Mouse (Mus musculus) kidney, postnatal 0 days (tissue): ENCODE measurements around the gene Tyrobp. TPM values are rescaled to one million over a fixed set of nuclear protein-coding genes. Genes with fewer than 3 reads are reported as not detected.
A peak's percentile ranks its signal among the peaks of the same experiment; 100 is the strongest.

Experiments
- ATAC-seq: fragments of 200-750 bp; cut with Nextera tagmentation; replicated peaks from 2 replicates; pipeline ENCODE4 v1.8.0; 2017; ENCODE audit warnings: low read depth, moderate number of reproducible peaks, moderate TSS enrichment, moderate library complexity; ENCODE audit not compliant: low FRiP score
- DNase-seq: peaks from one replicate; pipeline ENCODE4 v3.0.0-alpha.2; 2016; ENCODE audit warnings: low spot score
- H3K27ac ChIP-seq: fragments of 300-500 bp; sonication (generic); 2 replicates; pipeline ENCODE4 v1.5.1; 2014; ENCODE audit warnings: mild to moderate bottlenecking
- H3K27me3 ChIP-seq: fragments of 300-500 bp; sonication (generic); 2 replicates; pipeline ENCODE4 v1.6.1; 2014; ENCODE audit warnings: low read length, mixed read lengths; ENCODE audit not compliant: insufficient read depth
- H3K36me3 ChIP-seq: fragments of 300-500 bp; sonication (generic); 2 replicates; pipeline ENCODE4 v1.6.1; 2014; ENCODE audit warnings: low read length, mixed read lengths; ENCODE audit not compliant: insufficient read depth
- H3K4me1 ChIP-seq: fragments of 300-500 bp; sonication (generic); replicated peaks from 2 replicates; pipeline ENCODE4 v1.6.1; 2014; ENCODE audit warnings: antibody characterized with exemption, low read length, mixed read lengths; ENCODE audit not compliant: insufficient read depth
- H3K4me2 ChIP-seq: fragments of 300-500 bp; sonication (generic); 2 replicates; pipeline ENCODE4 v1.6.1; 2014; ENCODE audit warnings: mild to moderate bottlenecking, low read length, moderate library complexity, mixed read lengths
- H3K4me3 ChIP-seq: fragments of 300-500 bp; sonication (generic); replicated peaks from 2 replicates; pipeline ENCODE4 v1.5.1; 2014; ENCODE audit warnings: low read depth, low read length
- H3K9ac ChIP-seq: fragments of 300-500 bp; sonication (generic); 2 replicates; pipeline ENCODE4 v1.6.1; 2014; ENCODE audit warnings: low read depth, low read length
- H3K9me3 ChIP-seq: fragments of 300-500 bp; sonication (generic); replicated peaks from 2 replicates; pipeline ENCODE4 v1.6.1; 2016; ENCODE audit warnings: low read length, inconsistent platforms, mixed read lengths
- CTCF ChIP-seq: IDR thresholded peaks from 2 replicates; pipeline ENCODE4 v1.5.1; 2016; ENCODE audit warnings: antibody characterized with exemption, low read depth, mild to moderate bottlenecking, moderate library complexity
- WGBS: fragments of 180-500 bp; shearing (Covaris S2); extraction: QIAGEN DNeasy Blood & Tissue Kit; methylation state at CpG from one replicate; pipeline ENCODE4 v1.1.7; 2014; 5-methylcytosine and 5-hydroxymethylcytosine counted together
- polyA plus RNA-seq: library from polyadenylated mRNA; unstranded; fragments of >200 nt; fragmentation: Nextera tagmentation; extraction: Ambion mirVana; gene quantifications from 2 replicates; pipeline ENCODE4 v1.2.1, GENCODE M21; 2015

Tyrobp gene
- polyA plus RNA-seq, 1 experiment from 2014 or later, result 47.3 TPM

DNA sequence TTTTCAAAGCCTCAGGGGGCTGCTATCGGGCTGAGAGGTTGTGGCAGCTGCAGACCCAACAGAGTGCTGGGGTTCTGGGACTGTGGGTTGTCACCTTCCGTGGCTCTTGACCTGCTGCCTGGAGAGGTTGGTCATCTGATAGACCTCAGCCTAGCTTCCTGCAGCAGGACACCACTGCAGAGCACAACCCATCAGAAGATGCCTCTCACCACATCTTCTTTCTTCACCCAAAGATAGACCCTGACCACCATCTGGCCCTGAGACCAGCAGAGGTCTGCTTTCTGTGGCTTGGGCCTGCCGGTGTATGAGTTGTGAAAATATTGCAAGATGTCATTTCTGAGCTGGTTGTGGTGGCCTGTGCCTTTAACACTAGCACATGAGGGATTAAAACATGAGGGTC lies 2.5 kb upstream of the Tyrobp start:
- no peak overlapping the region for H3K4me3 ChIP-seq
- H3K4me1 ChIP-seq, result no peaks in the 10 kb centered on the region
- H3K9ac ChIP-seq, result no peak overlapping the region
- no peaks in the 10 kb centered on the region for H3K36me3 ChIP-seq
- DNase-seq (no peak), ATAC-seq (no peak)
- WGBS, result 56% methylated on average over 3 of the region's 3 CpGs
- no peaks in the 10 kb centered on the region for H3K9me3 ChIP-seq
- no peaks in the 10 kb centered on the region for H3K27me3 ChIP-seq
- no peak overlapping the region for H3K27ac ChIP-seq
- no peak overlapping the region for H3K4me2 ChIP-seq
- TF ChIP-seq CTCF, result no peak

GRCm38 (mm10) chr7:30412735-30413147 lies 819 bp upstream of the Tyrobp start:
- no peak for ATAC-seq

GRCm38 (mm10) chr7:30417856-30418255 lies 4.3 kb downstream of the Tyrobp start:
- Histone ChIP-seq H3K9ac (no peak overlapping the region), H3K27ac (no peak overlapping the region), H3K4me1 (0 out of 2 replicates have a peak, but pooled peaks cover 6% of the 10 kb centered on the region), H3K36me3 (no peaks in the 10 kb centered on the region), H3K4me3 (no peak overlapping the region), H3K4me2 (no peak overlapping the region), H3K9me3 (no peaks in the 10 kb centered on the region; the same call in 1 of the 2 replicates), H3K27me3 (no peaks in the 10 kb centered on the region)
- WGBS, result 76% methylated on average over 9 of the region's 9 CpGs
- no peak for TF ChIP-seq CTCF
- ATAC-seq, result no peak
- no peak for DNase-seq

More at GRCm38 (mm10) chr7:30412735-30413147, 819 bp upstream of the Tyrobp start:
- Histone ChIP-seq H3K27ac (no peak overlapping the region), H3K4me3 (no peak overlapping the region), H3K9me3 (no peaks in the 10 kb centered on the region), H3K27me3 (no peaks in the 10 kb centered on the region), H3K4me2 (no peak overlapping the region), H3K4me1 (no peaks in the 10 kb centered on the region), H3K9ac (no peak overlapping the region), H3K36me3 (no peaks in the 10 kb centered on the region)
- WGBS, result 53% methylated on average over 4 of the region's 4 CpGs
- TF ChIP-seq CTCF, result no peak
- DNase-seq, result no peak

DNA sequence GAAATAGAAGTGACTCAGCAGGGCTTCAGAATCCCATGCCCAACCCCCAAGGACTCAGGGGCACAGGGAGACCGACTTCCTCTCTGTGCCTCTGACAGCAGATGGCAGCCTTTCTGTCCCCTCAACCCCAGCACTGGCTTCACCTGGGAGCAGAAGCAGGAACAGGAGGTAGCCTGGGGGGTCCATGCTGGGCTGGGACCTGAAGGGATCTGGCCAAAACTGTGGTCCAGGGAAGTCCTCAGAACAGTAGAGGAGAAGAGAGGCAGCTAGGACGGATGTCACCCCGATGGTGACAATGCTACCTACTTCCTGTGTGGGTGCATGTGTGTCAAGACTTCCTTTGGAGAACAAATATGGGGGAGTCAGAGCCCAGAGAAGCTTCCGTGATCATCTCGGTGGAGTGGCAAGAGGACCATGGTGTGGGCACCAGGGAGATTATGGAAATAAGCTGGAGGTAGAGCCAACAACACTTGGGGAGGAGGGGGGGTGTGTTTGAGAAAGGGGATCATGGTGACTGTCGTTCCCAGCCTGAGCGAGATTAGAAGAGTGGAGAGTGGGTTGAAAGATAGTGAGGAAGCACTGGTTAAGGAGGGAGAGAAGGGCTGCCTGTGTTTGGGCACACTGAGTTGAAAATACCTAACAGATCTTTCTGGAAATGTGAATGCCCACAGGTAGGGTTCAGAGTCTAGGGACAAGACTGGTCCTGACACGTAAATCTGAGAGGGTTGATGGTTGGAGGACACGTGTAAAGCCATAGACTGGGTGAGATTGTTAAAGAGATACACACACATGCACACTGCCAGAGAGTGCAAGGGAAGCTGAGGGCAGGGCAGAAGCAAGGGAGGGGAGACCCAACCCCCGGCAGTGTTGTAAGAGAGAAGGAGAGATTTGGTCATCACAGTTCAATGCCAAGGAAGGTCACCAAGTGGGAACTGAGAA lies 6.3 kb downstream of the Tyrobp start, which contains the start of gene Hcst:
Hcst (minus strand) TSS at position 294 of the 939 bp plus-strand sequence.
- no peak for ATAC-seq

DNA sequence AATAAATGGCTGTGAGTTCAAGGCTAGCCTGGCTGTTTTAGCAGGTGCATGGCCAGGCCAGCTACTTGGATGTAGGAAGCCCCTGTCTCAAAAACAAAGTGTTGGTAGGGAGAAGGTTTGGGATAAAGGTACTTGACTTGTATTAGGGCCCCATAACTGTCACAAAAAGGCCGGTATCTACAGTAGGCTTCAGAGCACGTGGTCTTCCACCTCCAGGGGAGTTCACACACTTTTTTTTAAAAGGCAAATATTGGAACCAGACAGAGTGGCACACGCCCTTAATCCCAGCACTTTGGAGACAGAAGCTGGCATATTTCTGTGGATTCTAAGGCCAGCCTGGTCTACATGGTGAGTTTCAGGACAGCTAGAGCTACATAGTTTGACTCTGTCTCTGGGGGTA lies 7.1 kb downstream of the Tyrobp start:
- H3K27me3 ChIP-seq, result no peaks in the 10 kb centered on the region
- H3K4me3 ChIP-seq, result no peak overlapping the region
- no peak overlapping the region for H3K9ac ChIP-seq
- TF ChIP-seq CTCF, result no peak
- no peak overlapping the region for H3K27ac ChIP-seq
- no peaks in the 10 kb centered on the region for H3K36me3 ChIP-seq
- DNase-seq, result no peak
- no peaks in the 10 kb centered on the region; the same call in 1 of the 2 replicates for H3K9me3 ChIP-seq
- ATAC-seq, result no peak
- WGBS, result 87% methylated on average over 3 of the region's 3 CpGs
- 0 out of 2 replicates have a peak, but pooled peaks cover 6% of the 10 kb centered on the region for H3K4me1 ChIP-seq
- H3K4me2 ChIP-seq, result no peak overlapping the region

More for the DNA sequence above, 6.3 kb downstream of the Tyrobp start, which contains the start of gene Hcst:
- H3K4me2 ChIP-seq, result no peak within 1 kb of the TSS
- WGBS, result 63% methylated on average over 10 of the region's 10 CpGs
- no peaks in the 10 kb centered on the region for H3K27me3 ChIP-seq
- H3K4me1 ChIP-seq, result 0 out of 2 replicates have a peak, but pooled peaks cover 6% of the 10 kb centered on the region
- H3K4me3 ChIP-seq, result no peak within 1 kb of the TSS
- no peaks in the 10 kb centered on the region for H3K36me3 ChIP-seq
- no peak for TF ChIP-seq CTCF
- no peaks in the 10 kb centered on the region; the same call in 1 of the 2 replicates for H3K9me3 ChIP-seq
- no peak within 1 kb of the TSS for H3K9ac ChIP-seq
- H3K27ac ChIP-seq, result no peak within 1 kb of the TSS
- no peak for DNase-seq

- no peak for TF ChIP-seq CTCF
- H3K4me1 ChIP-seq, result 0 out of 2 replicates have a peak, but pooled peaks cover 6% of the 10 kb centered on the region
Measured at GRCm38 (mm10) chr7:30421175-30421889, 7.8 kb downstream of the Tyrobp start, which contains the start of gene Nfkbid. Gene Nfkbid (plus strand): TSS chr7:30421732.

More at GRCm38 (mm10) chr7:30421175-30421889, 7.8 kb downstream of the Tyrobp start, which contains the start of gene Nfkbid:
- Histone ChIP-seq H3K4me3 (peak within 1 kb of the TSS; percentile 42), H3K27me3 (no peaks in the 10 kb centered on the region), H3K4me2 (peak within 1 kb of the TSS; percentile 78), H3K9me3 (no peaks in the 10 kb centered on the region; the same call in 1 of the 2 replicates), H3K9ac (peak within 1 kb of the TSS; percentile 46), H3K27ac (peak within 1 kb of the TSS; percentile 68), H3K36me3 (no peaks in the 10 kb centered on the region)
- WGBS, result 8% methylated on average over 31 of the region's 31 CpGs
- ATAC-seq, result 0 out of 2 replicates have a peak, but pooled peaks have one; percentile 30
- DNase-seq, result peak; percentile 31
